Mouse (Mus musculus): Measurements from ENCODE around the gene Fank1. TPM values are rescaled to one million over a fixed set of nuclear protein-coding genes. Genes with fewer than 3 reads are reported as not detected.

The Fank1 gene
- not detected in 2 replicates for polyA plus RNA-seq (2011; ENCODE audit: insufficient read depth, insufficient read length, low replicate concordance, missing spikeins)

GRCm38 (mm10) chr7:133776626-133776996, at the start of gene Fank1:
Fank1 (plus strand) TSS chr7:133776861.
- H3K4me3 ChIP-seq (replicated peaks; ENCODE audit: control insufficient read depth, low read depth, low read length): peak within 1 kb of the TSS; percentile 74
- no peak within 1 kb of the TSS; the same call in 1 of the 2 replicates for H3K27ac ChIP-seq (ENCODE audit: control insufficient read depth, insufficient read depth, low read depth, low read length, poor library complexity)
- TF ChIP-seq CTCF (IDR thresholded peaks at IDR 0.05; ENCODE audit: control insufficient read depth, insufficient read depth, low read length): no peak
- TF ChIP-seq POLR2A (IDR thresholded peaks at IDR 0.05; ENCODE audit: borderline replicate concordance, control insufficient read depth, low read depth, low read length): no peak
- WGBS: under 1% methylated on average over 45 of the region's 45 CpGs
- no peaks in the 10 kb centered on the region; the same call in 1 of the 2 replicates for H3K4me1 ChIP-seq (ENCODE audit: control insufficient read depth, insufficient read depth, low read length)

- WGBS: 75% methylated on average over 6 of the region's 6 CpGs
- TF ChIP-seq CTCF (IDR thresholded peaks at IDR 0.05; ENCODE audit: control insufficient read depth, insufficient read depth, low read length) (no peak), POLR2A (IDR thresholded peaks at IDR 0.05; ENCODE audit: borderline replicate concordance, control insufficient read depth, low read depth, low read length) (no peak)
- Histone ChIP-seq H3K4me3 (replicated peaks; ENCODE audit: control insufficient read depth, low read depth, low read length) (no peak overlapping the region), H3K4me1 (ENCODE audit: control insufficient read depth, insufficient read depth, low read length) (no peaks in the 10 kb centered on the region), H3K27ac (ENCODE audit: control insufficient read depth, insufficient read depth, low read depth, low read length, poor library complexity) (no peak overlapping the region)
These were observed 49.6 kb upstream of the Fank1 start for GRCm38 (mm10) chr7:133727027-133727426.

- no peak for TF ChIP-seq POLR2A (IDR thresholded peaks at IDR 0.05; ENCODE audit: borderline replicate concordance, control insufficient read depth, low read depth, low read length)
- no peak for TF ChIP-seq CTCF (IDR thresholded peaks at IDR 0.05; ENCODE audit: control insufficient read depth, insufficient read depth, low read length)
- Histone ChIP-seq H3K4me1 (ENCODE audit: control insufficient read depth, insufficient read depth, low read length) (no peaks in the 10 kb centered on the region), H3K4me3 (replicated peaks; ENCODE audit: control insufficient read depth, low read depth, low read length) (no peak overlapping the region), H3K27ac (ENCODE audit: control insufficient read depth, insufficient read depth, low read depth, low read length, poor library complexity) (no peak overlapping the region)
- WGBS: 85% methylated on average over 5 of the region's 5 CpGs
These were observed 47.3 kb upstream of the Fank1 start for GRCm38 (mm10) chr7:133729351-133729750.

GRCm38 (mm10) chr7:133730324-133731191, 46.1 kb upstream of the Fank1 start:
- Histone ChIP-seq H3K4me1 (ENCODE audit: control insufficient read depth, insufficient read depth, low read length) (no peaks in the 10 kb centered on the region), H3K4me3 (replicated peaks; ENCODE audit: control insufficient read depth, low read depth, low read length) (no peak overlapping the region), H3K27ac (ENCODE audit: control insufficient read depth, insufficient read depth, low read depth, low read length, poor library complexity) (no peak overlapping the region)
- TF ChIP-seq POLR2A (IDR thresholded peaks at IDR 0.05; ENCODE audit: borderline replicate concordance, control insufficient read depth, low read depth, low read length) (no peak), CTCF (IDR thresholded peaks at IDR 0.05; ENCODE audit: control insufficient read depth, insufficient read depth, low read length) (no peak)
- 76% methylated on average over 11 of the region's 11 CpGs for WGBS

- no peaks in the 10 kb centered on the region for H3K4me1 ChIP-seq (ENCODE audit: control insufficient read depth, insufficient read depth, low read length)
- TF ChIP-seq POLR2A (IDR thresholded peaks at IDR 0.05; ENCODE audit: borderline replicate concordance, control insufficient read depth, low read depth, low read length) (no peak), CTCF (IDR thresholded peaks at IDR 0.05; ENCODE audit: control insufficient read depth, insufficient read depth, low read length) (no peak)
- no peak overlapping the region for H3K4me3 ChIP-seq (replicated peaks; ENCODE audit: control insufficient read depth, low read depth, low read length)
- no peak overlapping the region for H3K27ac ChIP-seq (ENCODE audit: control insufficient read depth, insufficient read depth, low read depth, low read length, poor library complexity)
- 90% methylated on average over 4 of the region's 4 CpGs for WGBS
These were observed 44.6 kb upstream of the Fank1 start for GRCm38 (mm10) chr7:133731971-133732645.

GRCm38 (mm10) chr7:133740558-133740957, 36.1 kb upstream of the Fank1 start:
- Histone ChIP-seq H3K4me1 (ENCODE audit: control insufficient read depth, insufficient read depth, low read length) (no peaks in the 10 kb centered on the region; the same call in 1 of the 2 replicates), H3K27ac (ENCODE audit: control insufficient read depth, insufficient read depth, low read depth, low read length, poor library complexity) (no peak overlapping the region), H3K4me3 (replicated peaks; ENCODE audit: control insufficient read depth, low read depth, low read length) (no peak overlapping the region)
- WGBS: 83% methylated on average over 7 of the region's 7 CpGs
- TF ChIP-seq POLR2A (IDR thresholded peaks at IDR 0.05; ENCODE audit: borderline replicate concordance, control insufficient read depth, low read depth, low read length) (no peak), CTCF (IDR thresholded peaks at IDR 0.05; ENCODE audit: control insufficient read depth, insufficient read depth, low read length) (no peak)

- no peak for TF ChIP-seq POLR2A (IDR thresholded peaks at IDR 0.05; ENCODE audit: borderline replicate concordance, control insufficient read depth, low read depth, low read length)
- no peak for TF ChIP-seq CTCF (IDR thresholded peaks at IDR 0.05; ENCODE audit: control insufficient read depth, insufficient read depth, low read length)
- WGBS: 88% methylated on average over 12 of the region's 12 CpGs
- Histone ChIP-seq H3K4me1 (ENCODE audit: control insufficient read depth, insufficient read depth, low read length) (no peaks in the 10 kb centered on the region; the same call in 1 of the 2 replicates), H3K27ac (ENCODE audit: control insufficient read depth, insufficient read depth, low read depth, low read length, poor library complexity) (no peak overlapping the region), H3K4me3 (replicated peaks; ENCODE audit: control insufficient read depth, low read depth, low read length) (no peak overlapping the region)
These were observed 33.9 kb upstream of the Fank1 start for GRCm38 (mm10) chr7:133742530-133743325.

Data from bone marrow, adult 2 months (tissue).